Mouse (Mus musculus): ENCODE measurements around the gene Tmem212.

Tmem212 gene

DNA sequence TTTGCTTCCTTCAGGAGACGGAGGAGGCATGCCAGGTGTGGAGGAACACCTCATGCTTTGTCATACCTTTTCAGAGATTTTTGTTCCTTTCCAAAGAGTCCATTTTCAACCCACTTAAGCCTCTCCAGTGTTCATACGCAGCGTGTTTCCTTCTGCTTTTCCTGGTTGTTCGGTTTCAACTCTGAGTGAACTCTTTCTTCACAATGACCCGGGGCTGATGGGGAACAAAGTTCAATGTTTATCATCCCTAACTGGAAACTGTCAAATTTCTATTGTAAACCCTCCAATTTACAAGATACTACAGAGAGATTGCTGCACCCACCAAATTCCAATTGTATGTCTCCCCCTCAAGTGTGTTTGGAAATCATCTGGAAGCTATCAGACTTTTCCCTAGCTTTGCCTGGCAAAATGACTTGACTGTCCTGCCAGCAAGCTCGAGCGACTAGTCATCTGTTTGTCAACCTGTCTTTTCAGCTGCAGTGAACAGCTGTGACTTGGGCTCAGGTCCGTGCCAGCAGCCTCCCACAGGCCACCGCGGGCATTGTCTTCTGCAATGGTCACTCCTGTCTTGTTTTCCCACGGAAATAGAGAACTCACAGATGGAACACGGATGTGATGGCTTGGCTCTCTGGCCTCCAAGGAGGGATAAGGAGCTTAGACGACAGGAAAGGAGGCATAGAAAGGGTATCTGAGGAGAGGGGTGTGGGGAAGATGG, 3.0 kb upstream of the Tmem212 start:
- DNase-seq (ENCODE audit: extremely low spot score): peak; percentile 10

GRCm38 (mm10) chr3:27898178-27898577, 2.0 kb upstream of the Tmem212 start:
- no peak for DNase-seq (ENCODE audit: extremely low spot score)

DNA sequence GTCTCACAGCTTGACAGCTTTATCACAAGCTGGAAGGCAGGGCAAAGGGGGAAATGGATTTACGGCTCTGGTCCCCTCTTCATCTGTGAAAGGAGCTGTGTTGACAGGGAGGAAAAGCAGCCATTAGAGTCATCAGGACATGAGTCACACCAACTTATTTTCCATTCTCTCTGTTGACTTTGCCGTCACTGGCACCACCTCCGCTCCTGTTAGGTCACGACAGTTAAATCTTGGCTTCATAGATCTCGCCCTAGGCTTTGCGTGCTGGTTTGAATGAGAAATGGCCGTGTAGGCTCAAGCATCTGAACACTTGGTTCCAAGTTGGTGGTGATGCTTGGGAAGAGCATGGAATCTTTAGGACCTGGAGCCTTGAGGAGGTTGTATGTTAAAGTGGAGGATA, 9.6 kb downstream of the Tmem212 start:
- DNase-seq (ENCODE audit: extremely low spot score): no peak

- DNase-seq (ENCODE audit: extremely low spot score): no peak
Measured at GRCm38 (mm10) chr3:27885585-27885984, 10.6 kb downstream of the Tmem212 start.

DNA sequence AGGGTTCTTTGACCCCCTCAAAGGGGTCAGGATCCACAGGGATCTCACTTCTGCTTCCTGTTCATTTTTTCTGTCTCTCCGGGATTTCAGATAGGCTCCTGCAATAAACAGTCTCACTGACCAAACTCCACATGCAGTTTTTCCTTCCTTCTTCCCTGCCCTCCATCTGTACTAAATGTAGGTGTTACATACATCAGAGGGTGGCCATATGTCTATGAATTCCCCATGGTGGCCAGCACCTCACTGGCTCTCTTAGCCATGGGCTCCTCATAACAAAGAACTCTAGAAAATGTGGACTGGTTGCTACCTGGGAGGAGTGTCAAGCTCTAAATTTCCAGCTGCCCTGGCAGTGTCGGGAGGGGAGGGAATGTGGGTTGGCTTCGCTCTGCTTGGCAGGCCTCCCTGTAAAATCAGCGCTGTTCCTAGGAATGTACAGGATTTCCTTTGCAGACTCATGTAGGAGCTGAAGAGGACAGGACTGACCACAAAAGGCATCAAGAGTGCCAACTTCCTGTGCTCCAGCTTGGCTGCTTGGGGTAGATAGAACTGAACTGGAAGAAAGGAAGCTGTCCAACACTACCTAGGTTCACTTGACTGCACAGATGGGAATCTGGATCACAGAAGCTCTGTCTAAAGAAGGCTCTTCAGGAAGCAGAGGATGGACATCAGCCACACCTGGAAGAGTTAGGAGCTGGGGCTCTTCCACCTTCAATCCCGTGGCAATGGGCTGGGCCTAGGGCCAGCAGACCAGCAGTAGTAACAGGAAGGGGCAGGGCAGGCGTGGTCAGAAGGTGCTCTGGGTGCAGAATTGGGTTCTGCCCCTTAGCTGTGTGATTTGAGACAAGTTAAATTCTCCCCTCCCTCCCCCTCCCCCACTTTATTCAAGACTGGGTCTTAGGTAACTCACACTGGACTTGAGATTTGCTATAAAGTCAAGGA, 14.0 kb downstream of the Tmem212 start:
- DNase-seq (ENCODE audit: extremely low spot score): no peak

DNA sequence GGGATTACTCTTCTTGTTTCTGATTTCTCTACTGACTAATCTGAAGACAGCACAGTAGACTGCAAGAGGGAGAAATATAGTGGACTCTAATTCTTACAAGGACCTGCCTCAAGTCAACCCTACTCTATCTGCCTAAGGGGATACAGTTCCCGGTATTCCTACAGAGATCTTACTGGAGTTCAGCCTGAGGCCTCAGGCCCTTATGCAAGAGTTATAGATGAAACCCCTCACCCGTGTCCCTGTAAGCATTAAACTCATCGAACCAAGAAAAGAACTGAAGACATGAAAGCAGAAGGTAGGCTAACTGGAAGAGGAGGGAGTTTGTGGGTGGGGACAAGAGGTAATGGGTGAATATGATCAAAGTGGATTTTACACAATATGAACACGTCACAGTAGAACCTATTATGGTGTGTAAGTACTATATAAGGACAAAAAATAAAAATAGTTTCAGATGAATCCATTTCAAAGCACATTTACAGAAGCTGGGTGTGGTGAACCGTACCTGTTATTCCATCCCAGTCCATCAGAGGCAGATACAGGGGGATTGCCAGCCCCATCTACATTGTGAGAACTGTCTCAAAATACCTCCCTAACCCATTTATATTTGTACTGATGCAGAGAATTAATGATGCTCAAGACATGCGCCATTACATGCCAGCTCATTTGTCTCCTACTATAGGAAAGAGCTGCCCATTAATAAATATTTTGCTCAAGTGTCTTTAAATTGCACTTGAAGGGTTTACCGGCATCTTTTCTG, 17.1 kb downstream of the Tmem212 start:
- no peak for DNase-seq (ENCODE audit: extremely low spot score)

DNA sequence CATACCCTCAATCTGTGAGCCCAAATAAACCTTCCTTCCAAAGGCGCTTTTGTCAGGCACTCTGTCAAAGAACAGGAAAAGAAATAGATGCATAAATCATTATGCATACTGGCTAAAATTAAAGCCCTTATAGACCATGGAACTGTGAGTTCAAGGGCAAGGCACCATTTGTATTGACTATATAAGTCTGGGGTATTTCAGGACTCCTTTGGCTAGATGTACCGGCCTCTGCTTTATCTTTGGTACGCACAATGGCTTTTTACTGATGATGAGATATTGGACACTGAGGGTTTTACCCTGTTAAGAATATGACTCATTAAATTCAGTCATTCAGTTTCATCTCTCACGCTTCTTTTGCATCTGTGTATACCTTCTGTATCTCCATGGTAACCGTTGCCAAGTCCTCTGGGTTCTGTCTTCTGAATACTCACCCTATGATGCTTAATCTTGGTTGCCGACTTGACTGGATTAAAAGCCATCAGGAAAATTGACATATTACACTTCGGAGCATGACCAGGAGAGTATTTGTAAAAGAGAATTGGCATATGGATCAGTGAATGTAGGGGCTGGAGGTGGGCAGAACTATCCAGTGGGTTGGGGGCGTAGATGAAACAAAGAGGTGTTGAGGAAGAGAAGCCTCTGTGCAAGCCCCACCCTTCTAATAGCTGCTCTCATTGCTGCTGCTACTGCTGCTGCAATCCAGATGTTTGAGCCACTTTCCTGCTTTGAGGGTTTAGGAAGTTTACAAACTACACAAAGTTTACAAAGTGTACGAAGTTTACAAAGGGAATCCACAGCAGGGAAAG, 22.7 kb downstream of the Tmem212 start:
- no peak for DNase-seq (ENCODE audit: extremely low spot score)

GRCm38 (mm10) chr3:27872429-27872828, 23.7 kb downstream of the Tmem212 start:
- DNase-seq (ENCODE audit: extremely low spot score): no peak

DNA sequence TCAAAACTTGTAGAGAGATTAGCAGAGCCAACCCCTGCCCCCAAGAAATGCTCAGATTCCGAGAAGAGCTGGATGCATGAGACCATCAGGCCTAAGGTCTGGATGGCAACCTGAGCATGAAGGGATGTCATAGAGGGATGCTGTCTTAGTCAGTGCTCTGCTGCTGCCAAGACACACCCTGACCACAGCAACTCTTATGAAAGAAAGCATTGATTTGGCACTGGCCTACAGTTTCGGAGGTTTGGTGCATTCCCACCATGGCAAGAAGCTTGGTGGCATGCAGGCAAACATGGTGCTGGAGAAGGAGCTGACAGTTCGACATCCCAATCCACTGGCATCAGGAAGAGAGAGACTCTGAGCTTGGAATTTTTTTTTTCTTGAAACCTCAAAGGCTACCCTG, 24.3 kb downstream of the Tmem212 start:
- no peak for DNase-seq (ENCODE audit: extremely low spot score)

DNA sequence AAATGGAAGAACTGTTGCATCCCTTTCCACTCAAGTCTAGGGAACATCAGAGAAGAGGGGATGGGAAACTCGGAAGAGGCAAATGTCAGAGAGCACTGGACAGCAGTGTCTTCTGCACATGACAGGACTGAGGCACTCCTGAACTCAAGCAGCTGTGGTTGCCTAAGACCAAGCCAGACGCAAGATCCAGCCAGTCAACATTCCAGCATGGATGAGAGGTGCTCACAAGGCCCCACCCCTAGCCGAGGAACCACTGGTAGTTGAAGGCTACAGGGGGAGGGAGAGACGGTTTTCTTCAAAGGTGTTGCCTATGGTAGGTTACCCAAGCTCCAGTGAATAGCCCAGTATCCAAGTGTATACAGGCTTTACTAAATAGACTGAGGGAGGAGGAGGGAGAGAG, 24.8 kb downstream of the Tmem212 start:
- no peak for DNase-seq (ENCODE audit: extremely low spot score)

DNA sequence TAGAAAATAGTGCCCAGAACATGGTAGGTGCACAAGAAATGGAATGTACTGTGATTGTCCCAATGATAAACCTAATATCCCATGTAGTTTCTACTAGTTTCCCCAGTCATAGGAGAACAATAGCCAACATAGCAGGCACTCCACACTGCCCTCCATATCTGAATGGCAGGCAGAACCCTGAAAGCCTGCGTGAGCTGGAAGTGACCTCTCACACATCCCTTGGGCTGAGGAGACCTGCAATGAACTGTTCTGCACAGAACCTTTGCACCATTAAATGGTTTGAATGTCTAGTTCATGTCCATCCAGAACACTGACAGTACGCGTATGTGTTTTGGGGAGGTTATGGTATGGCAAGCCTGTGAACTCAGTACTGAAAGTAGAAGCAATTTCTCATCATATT, 27.5 kb downstream of the Tmem212 start:
- no peak for DNase-seq (ENCODE audit: extremely low spot score)

DNA sequence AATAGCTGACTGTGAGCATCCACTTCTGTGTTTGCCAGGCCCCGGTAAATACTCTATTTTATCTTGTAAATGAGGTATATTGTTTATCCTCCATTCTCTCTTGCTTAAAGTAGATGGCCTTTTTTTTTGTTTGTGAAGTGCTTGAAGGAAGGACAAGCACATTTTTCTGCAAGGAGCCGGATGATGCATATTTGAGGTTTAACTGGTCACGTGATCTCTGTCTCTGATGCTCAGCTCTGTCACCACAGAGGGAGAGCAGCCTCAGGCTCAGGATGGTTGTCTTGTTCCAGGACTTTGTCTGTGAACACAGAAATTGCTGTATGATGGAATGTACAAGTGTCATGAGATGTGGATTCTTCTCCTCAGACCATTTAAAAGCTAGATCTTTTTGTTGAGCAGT, 28.4 kb downstream of the Tmem212 start:
- no peak for DNase-seq (ENCODE audit: extremely low spot score)

GRCm38 (mm10) chr3:27862821-27863740, 33.1 kb downstream of the Tmem212 start:
- DNase-seq (ENCODE audit: extremely low spot score): peak; percentile 72

DNA sequence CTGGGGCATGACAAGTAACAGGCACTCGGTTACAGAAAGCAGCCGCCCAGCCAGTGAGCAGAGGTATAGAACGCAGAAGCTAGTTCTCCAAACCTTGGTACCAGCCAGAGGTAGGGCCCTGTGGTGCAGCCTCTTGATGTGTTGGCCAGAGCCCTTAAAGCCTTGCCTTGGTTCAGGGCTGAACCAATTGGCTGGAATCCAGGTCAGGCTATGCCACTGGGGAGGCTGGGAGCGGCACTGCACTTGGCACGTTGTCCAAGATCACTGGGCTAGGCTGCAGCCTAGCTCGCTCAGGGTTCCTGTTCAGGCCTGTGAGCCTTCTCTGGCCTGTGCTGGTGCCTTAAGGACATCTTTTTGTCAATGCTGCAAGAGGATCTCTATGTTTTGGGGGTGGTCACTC, 34.6 kb downstream of the Tmem212 start:
- DNase-seq (ENCODE audit: extremely low spot score): no peak

GRCm38 (mm10) chr3:27861086-27861485, 35.1 kb downstream of the Tmem212 start:
- DNase-seq (ENCODE audit: extremely low spot score): no peak

- DNase-seq (ENCODE audit: extremely low spot score): peak; percentile 65
Measured at GRCm38 (mm10) chr3:27859161-27859561, 37.0 kb downstream of the Tmem212 start.

- DNase-seq (ENCODE audit: extremely low spot score): peak; percentile 22
Measured at GRCm38 (mm10) chr3:27858441-27859115, 37.6 kb downstream of the Tmem212 start.

GRCm38 (mm10) chr3:27856288-27856687, 39.9 kb downstream of the Tmem212 start:
- DNase-seq (ENCODE audit: extremely low spot score): no peak

DNA sequence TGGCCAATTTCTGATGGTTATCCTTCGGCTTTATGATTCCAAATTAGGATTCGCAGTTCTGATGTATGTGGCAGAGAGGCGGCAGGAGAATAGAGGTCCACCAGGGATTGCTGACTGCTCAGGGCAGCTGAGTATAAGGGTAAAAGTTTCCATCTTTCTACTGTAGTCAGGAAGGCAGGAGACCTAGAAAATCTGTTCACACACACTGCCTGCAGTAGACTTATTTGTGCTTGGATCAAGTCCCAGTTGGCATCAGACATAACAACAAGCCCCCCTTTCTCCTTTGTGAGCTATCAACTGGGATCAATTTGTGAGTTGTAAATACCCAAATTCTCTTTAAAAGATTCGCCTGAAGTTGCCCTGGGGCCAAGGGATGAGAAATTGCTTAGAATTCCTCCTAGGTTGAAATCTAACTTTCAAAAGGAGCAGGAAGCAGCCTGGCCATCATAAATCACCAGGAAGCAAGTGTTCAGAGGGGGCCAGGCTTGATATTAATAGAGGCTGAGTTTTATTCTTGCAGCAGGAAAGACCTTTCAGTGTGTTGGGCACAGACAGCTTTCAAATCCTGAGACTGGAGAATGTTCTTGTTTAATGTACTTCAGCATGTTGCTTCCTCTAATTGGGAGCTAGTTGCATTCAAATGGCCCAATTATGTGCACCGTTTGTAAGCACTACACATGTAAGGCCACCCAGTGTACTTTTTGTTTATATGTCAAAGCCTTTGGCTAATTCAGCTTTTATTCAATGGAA, 41.6 kb downstream of the Tmem212 start:
- no peak for DNase-seq (ENCODE audit: extremely low spot score)

Data from embryo, embryonic 9.5 days (tissue).